Mouse (Mus musculus): ENCODE measurements around the gene Tmem170. TPM values are rescaled to one million over a fixed set of nuclear protein-coding genes. Genes with fewer than 3 reads are reported as not detected.

Tmem170 gene
- total and polyA plus RNA-seq, 2 experiments from 2014 or later = 2.1 to 3.6 TPM

GRCm38 (mm10) chr8:111820018-111820417, 56.5 kb downstream of the Tmem170 start:
- 71% methylated on average over 12 of the region's 12 CpGs for WGBS
- no peak overlapping the region for H3K9ac ChIP-seq (replicated peaks; ENCODE audit: low read length, poor library complexity, severe bottlenecking)
- ATAC-seq (ENCODE audit: low FRiP score) (no peak), DNase-seq (ENCODE audit: low spot score) (no peak)
- H3K27me3 ChIP-seq (ENCODE audit: insufficient read depth, low read length) = no peaks in the 10 kb centered on the region
- no peak for TF ChIP-seq CTCF (IDR thresholded peaks at IDR 0.05)
- H3K4me1 ChIP-seq (ENCODE audit: insufficient read depth, low read length) = no peaks in the 10 kb centered on the region
- no peak overlapping the region for H3K4me2 ChIP-seq (ENCODE audit: low read depth, low read length, poor library complexity, severe bottlenecking)
- H3K36me3 ChIP-seq (ENCODE audit: insufficient read depth, low read length) = peaks cover 16% of the 10 kb centered on the region
- H3K9me3 ChIP-seq (ENCODE audit: low read length) = no peaks in the 10 kb centered on the region
- no peak overlapping the region for H3K4me3 ChIP-seq (ENCODE audit: low read depth, low read length)
- H3K27ac ChIP-seq (ENCODE audit: low read depth, low read length) = no peak overlapping the region

DNA sequence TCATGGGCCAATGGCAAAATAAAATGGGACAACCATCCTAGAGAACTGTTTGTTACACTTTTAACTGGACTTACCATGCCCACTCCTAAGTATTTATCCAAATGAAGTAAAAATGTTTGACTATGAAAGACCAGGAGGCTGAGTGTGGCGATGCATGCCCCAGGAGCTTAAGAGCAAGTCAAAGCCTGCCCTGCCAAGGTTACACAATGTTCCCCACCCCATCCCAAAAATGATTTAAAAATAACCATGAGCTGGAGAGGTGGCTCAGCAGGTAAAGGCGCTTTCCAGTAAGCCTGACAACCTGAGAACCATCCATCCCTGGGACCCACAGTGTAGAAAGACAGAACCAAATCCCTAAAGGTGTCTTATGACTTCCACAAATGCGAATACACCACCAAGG, 58.0 kb downstream of the Tmem170 start:
- 96% methylated on average over 3 of the region's 3 CpGs for WGBS

DNA sequence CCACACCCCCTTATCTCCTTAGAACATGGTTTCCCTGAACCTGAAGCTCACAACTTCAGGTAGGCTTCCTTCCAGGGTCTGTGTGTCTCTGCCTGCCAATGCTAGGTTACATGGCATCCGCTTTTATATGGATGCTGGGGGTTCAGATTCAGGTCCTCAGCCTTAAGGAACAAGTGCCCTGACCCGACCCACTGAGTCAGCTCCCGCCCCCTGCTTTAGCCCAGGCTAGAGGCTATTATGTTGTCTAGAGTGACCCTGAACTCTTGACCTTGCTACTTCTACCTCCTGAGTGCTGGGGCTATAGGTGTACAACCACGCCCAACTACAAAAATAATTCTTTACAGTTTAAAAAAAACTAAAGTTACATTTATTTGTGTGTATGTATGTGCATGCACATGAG, 61.5 kb downstream of the Tmem170 start:
- no peaks in the 10 kb centered on the region for H3K9me3 ChIP-seq (ENCODE audit: low read length)
- no peak for TF ChIP-seq CTCF (IDR thresholded peaks at IDR 0.05)
- no peaks in the 10 kb centered on the region for H3K4me1 ChIP-seq (ENCODE audit: insufficient read depth, low read length)
- no peak overlapping the region for H3K27ac ChIP-seq (ENCODE audit: low read depth, low read length)
- no peak overlapping the region for H3K4me2 ChIP-seq (ENCODE audit: low read depth, low read length, poor library complexity, severe bottlenecking)
- DNase-seq (ENCODE audit: low spot score) (no peak), ATAC-seq (ENCODE audit: low FRiP score) (no peak)
- 91% methylated on average over 4 of the region's 4 CpGs for WGBS
- H3K4me3 ChIP-seq (ENCODE audit: low read depth, low read length) = no peak overlapping the region
- H3K27me3 ChIP-seq (ENCODE audit: insufficient read depth, low read length) = no peaks in the 10 kb centered on the region
- H3K9ac ChIP-seq (replicated peaks; ENCODE audit: low read length, poor library complexity, severe bottlenecking) = no peak overlapping the region
- H3K36me3 ChIP-seq (ENCODE audit: insufficient read depth, low read length) = peaks cover 7% of the 10 kb centered on the region; the same call in 1 of the 2 replicates

More for the DNA sequence above, 58.0 kb downstream of the Tmem170 start:
- no peak overlapping the region for H3K27ac ChIP-seq (ENCODE audit: low read depth, low read length)
- no peak overlapping the region for H3K9ac ChIP-seq (replicated peaks; ENCODE audit: low read length, poor library complexity, severe bottlenecking)
- no peaks in the 10 kb centered on the region for H3K9me3 ChIP-seq (ENCODE audit: low read length)
- H3K4me2 ChIP-seq (ENCODE audit: low read depth, low read length, poor library complexity, severe bottlenecking) = no peak overlapping the region
- H3K27me3 ChIP-seq (ENCODE audit: insufficient read depth, low read length) = no peaks in the 10 kb centered on the region
- TF ChIP-seq CTCF (IDR thresholded peaks at IDR 0.05) = no peak
- H3K4me1 ChIP-seq (ENCODE audit: insufficient read depth, low read length) = no peaks in the 10 kb centered on the region
- DNase-seq (ENCODE audit: low spot score) = no peak
- H3K36me3 ChIP-seq (ENCODE audit: insufficient read depth, low read length) = peaks cover 16% of the 10 kb centered on the region
- no peak for ATAC-seq (ENCODE audit: low FRiP score)
- no peak overlapping the region for H3K4me3 ChIP-seq (ENCODE audit: low read depth, low read length)

DNA sequence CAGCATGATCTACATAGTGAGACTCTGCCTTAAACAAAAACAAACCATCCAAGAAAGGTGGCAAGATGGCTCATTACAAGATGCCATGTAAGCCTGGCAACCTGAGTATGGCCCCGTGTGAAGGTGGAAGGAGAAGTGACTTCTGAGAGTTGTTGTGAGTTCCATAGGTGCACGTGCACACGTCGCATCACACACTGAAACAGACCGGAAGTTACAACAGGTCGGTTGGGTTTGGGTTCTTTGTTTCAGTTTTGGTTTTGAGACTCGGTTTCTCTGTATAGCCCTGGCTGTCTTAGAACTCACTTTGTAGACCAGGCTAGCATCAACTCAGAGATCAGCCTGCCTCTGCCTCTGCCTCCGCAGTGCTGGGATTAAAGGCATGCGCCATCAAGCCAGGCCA, 62.7 kb downstream of the Tmem170 start:
- TF ChIP-seq CTCF (IDR thresholded peaks at IDR 0.05) = no peak
- Histone ChIP-seq H3K9me3 (ENCODE audit: low read length) (no peaks in the 10 kb centered on the region), H3K9ac (replicated peaks; ENCODE audit: low read length, poor library complexity, severe bottlenecking) (no peak overlapping the region), H3K36me3 (ENCODE audit: insufficient read depth, low read length) (peaks cover 4% of the 10 kb centered on the region; the same call in 1 of the 2 replicates), H3K4me3 (ENCODE audit: low read depth, low read length) (no peak overlapping the region), H3K27me3 (ENCODE audit: insufficient read depth, low read length) (no peaks in the 10 kb centered on the region), H3K4me1 (ENCODE audit: insufficient read depth, low read length) (no peaks in the 10 kb centered on the region), H3K27ac (ENCODE audit: low read depth, low read length) (no peak overlapping the region), H3K4me2 (ENCODE audit: low read depth, low read length, poor library complexity, severe bottlenecking) (no peak overlapping the region)
- WGBS = 98% methylated on average over 9 of the region's 9 CpGs
- ATAC-seq (ENCODE audit: low FRiP score) (no peak), DNase-seq (ENCODE audit: low spot score) (no peak)

Other genes with a start within 250 kb of the Tmem170 start
- 1.5 and 3.3 TPM in 2 replicates for gene Ldhd, start 246.4 kb downstream of the Tmem170 start, total RNA-seq (2014; rRNA removed)
- gene Ldhd, start 246.4 kb downstream of the Tmem170 start, polyA plus RNA-seq (2015; fragmentation: Nextera tagmentation; extraction: Ambion mirVana) = 2.0 and 2.8 TPM in 2 replicates
- 18.1 and 22.2 TPM in 2 replicates for gene Zfp1, start 233.3 kb downstream of the Tmem170 start, total RNA-seq (2014; rRNA removed)
- 22.7 and 23.3 TPM in 2 replicates for gene Zfp1, start 233.3 kb downstream of the Tmem170 start, polyA plus RNA-seq (2015; fragmentation: Nextera tagmentation; extraction: Ambion mirVana)
- not detected in 2 replicates for gene Ctrb1, start 185.7 kb downstream of the Tmem170 start, total RNA-seq (2014; rRNA removed)
- not detected in 2 replicates for gene Ctrb1, start 185.7 kb downstream of the Tmem170 start, polyA plus RNA-seq (2015; fragmentation: Nextera tagmentation; extraction: Ambion mirVana)
- 62.3 and 72.8 TPM in 2 replicates for gene Bcar1, start 132.9 kb downstream of the Tmem170 start, total RNA-seq (2014; rRNA removed)
- gene Bcar1, start 132.9 kb downstream of the Tmem170 start, polyA plus RNA-seq (2015; fragmentation: Nextera tagmentation; extraction: Ambion mirVana) = 38.3 and 44.3 TPM in 2 replicates
- 61.3 and 63.1 TPM in 2 replicates for gene Cfdp1, start 22.5 kb downstream of the Tmem170 start, total RNA-seq (2014; rRNA removed)
- 196 and 197 TPM in 2 replicates for gene Cfdp1, start 22.5 kb downstream of the Tmem170 start, polyA plus RNA-seq (2015; fragmentation: Nextera tagmentation; extraction: Ambion mirVana)
- 2.9 and 5.2 TPM in 2 replicates for gene Chst5, start 33.7 kb upstream of the Tmem170 start, total RNA-seq (2014; rRNA removed)
- gene Chst5, start 33.7 kb upstream of the Tmem170 start, polyA plus RNA-seq (2015; fragmentation: Nextera tagmentation; extraction: Ambion mirVana) = 3.4 and 3.6 TPM in 2 replicates
- gene Tmem231, start 57.1 kb upstream of the Tmem170 start, total RNA-seq (2014; rRNA removed) = 21.3 and 23.7 TPM in 2 replicates
- 17.3 and 18.7 TPM in 2 replicates for gene Tmem231, start 57.1 kb upstream of the Tmem170 start, polyA plus RNA-seq (2015; fragmentation: Nextera tagmentation; extraction: Ambion mirVana)
- gene Gabarapl2, start 64.0 kb upstream of the Tmem170 start, total RNA-seq (2014; rRNA removed) = 117 and 121 TPM in 2 replicates
- gene Gabarapl2, start 64.0 kb upstream of the Tmem170 start, polyA plus RNA-seq (2015; fragmentation: Nextera tagmentation; extraction: Ambion mirVana) = 459 and 469 TPM in 2 replicates
- gene Adat1, start 115.6 kb upstream of the Tmem170 start, total RNA-seq (2014; rRNA removed) = 3.4 and 5.2 TPM in 2 replicates
- gene Adat1, start 115.6 kb upstream of the Tmem170 start, polyA plus RNA-seq (2015; fragmentation: Nextera tagmentation; extraction: Ambion mirVana) = 3.8 and 4.7 TPM in 2 replicates
- 88.6 and 106 TPM in 2 replicates for gene Kars, start 134.6 kb upstream of the Tmem170 start, total RNA-seq (2014; rRNA removed)
- 160 and 163 TPM in 2 replicates for gene Kars, start 134.6 kb upstream of the Tmem170 start, polyA plus RNA-seq (2015; fragmentation: Nextera tagmentation; extraction: Ambion mirVana)
- gene Terf2ip, start 134.6 kb upstream of the Tmem170 start, total RNA-seq (2014; rRNA removed) = 55.5 and 75.0 TPM in 2 replicates
- 65.4 and 74.9 TPM in 2 replicates for gene Terf2ip, start 134.6 kb upstream of the Tmem170 start, polyA plus RNA-seq (2015; fragmentation: Nextera tagmentation; extraction: Ambion mirVana)
- gene Gm6793, start 138.3 kb upstream of the Tmem170 start, total RNA-seq (2014; rRNA removed) = not detected in 2 replicates
- gene Gm6793, start 138.3 kb upstream of the Tmem170 start, polyA plus RNA-seq (2015; fragmentation: Nextera tagmentation; extraction: Ambion mirVana) = 0.36 and 0.99 TPM in 2 replicates